Mouse (Mus musculus) stomach, postnatal 0 days (tissue): ENCODE measurements around the gene Pkp2.

Experiments
- CTCF ChIP-seq: IDR thresholded peaks from 2 replicates; pipeline ENCODE4 v1.5.1; 2016; ENCODE audit warnings: antibody characterized with exemption, low read depth, mild to moderate bottlenecking, moderate library complexity
- EP300 ChIP-seq: optimal IDR thresholded peaks from 2 replicates; pipeline ENCODE3; 2016; ENCODE audit warnings: antibody characterized with exemption

DNA sequence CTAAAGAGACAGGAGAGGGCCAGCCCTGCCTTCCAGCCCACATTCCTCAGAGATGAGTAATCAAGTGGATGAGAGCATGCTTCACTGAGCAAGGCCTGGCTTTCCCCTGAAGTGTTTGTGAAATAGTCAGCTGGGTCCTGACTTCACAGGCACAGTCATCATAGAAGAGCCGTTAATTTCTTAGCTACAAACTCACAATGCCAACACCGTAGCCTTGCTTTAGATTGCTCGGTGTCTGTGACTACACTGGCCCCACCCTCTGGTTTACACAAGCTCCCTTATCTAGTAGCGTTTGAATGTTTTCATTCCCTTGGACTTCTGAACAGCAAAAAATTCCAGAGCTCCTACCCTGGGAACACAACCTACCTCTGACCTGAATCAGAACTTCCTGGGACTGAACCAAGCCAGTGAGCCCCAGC, 11.4 kb downstream of the Pkp2 start:
- TF ChIP-seq CTCF: no peak
- TF ChIP-seq EP300: no peak
